Mouse (Mus musculus) frontal cortex, postnatal 14 days (tissue): Measurements from ENCODE around the gene Bhlhb9.

ENCODE experiments used
- DNase-seq, 2 experiments: peaks; one replicate each; pipeline ENCODE4 v3.0.0; 2022; ENCODE audit warnings: low spot score in 2 of 2

Gene Bhlhb9

GRCm38 (mm10) chrX:135916580-135916979 is 119.2 kb downstream of the Bhlhb9 start:
- no peak for DNase-seq

DNA sequence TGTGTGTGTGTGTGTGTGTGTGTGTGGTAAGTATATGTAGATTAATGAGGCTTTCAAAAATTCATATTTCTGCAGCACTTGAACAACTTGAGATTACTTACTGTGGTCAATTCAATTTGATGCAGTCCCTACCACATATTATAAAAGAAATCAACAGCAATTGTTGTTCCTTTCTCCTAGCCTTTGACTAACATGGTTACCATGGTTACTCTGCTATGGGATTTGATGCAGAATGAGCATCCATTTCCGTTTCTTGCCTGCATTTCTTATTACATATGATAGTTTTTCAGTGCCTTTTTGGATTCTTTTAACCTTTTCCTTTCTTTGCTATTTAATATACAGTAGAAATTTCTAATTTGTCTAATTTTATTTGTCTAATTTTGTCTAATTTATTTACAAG is 119.7 kb downstream of the Bhlhb9 start:
- DNase-seq: no peak

GRCm38 (mm10) chrX:135922162-135922561 is 124.8 kb downstream of the Bhlhb9 start:
- peak in 1 of 2 experiments; percentile 8 for DNase-seq

- DNase-seq: no peak
Observed at GRCm38 (mm10) chrX:135925911-135926310, 128.5 kb downstream of the Bhlhb9 start.

- DNase-seq: no peak
Observed at GRCm38 (mm10) chrX:135928588-135928987, 131.2 kb downstream of the Bhlhb9 start.

GRCm38 (mm10) chrX:135936452-135936851 is 139.1 kb downstream of the Bhlhb9 start:
- DNase-seq: no peak
